ENCODE assay signal across 26 mouse cellular contexts in the genomic region with DNA sequence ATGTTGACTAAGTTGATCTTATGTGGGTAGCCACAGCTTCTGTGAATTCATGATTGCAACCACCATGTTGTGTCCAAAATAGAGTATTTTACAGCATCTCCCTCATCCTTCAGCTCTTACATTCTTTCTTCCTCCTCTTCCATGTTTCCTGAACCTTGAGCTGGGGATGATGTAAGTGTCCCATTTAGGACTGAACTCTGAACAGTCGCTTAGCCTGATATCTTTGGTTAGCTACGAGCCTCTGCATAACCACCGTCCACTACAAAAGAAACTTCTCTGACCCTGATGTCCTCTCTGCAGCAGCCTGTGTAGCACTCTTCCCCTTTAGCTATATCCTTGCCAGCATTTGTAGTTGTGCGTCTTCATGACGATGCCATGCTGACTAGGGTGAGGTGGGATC. TPM values are rescaled to one million over a fixed set of nuclear protein-coding genes. Genes with fewer than 3 reads are reported as not detected.
A peak's percentile ranks its signal among the peaks of the same experiment; 100 is the strongest.
DNase-seq lines count a peak whose midpoint lies in the region; ATAC-seq and TF ChIP-seq lines count a peak whose summit lies in the region.
"Had no signal": no experiment of that assay in that cellular context is flagged by ENCODE, and none has a peak within 500 bp of the region (broad histone marks: within the 10 kb centered on the region; RNA-seq: fewer than 3 reads in every experiment).

No protein-coding gene starts in this region.

- peak; percentile 18; the same call in 1 of the 2 replicates for ATAC-seq in intestine, postnatal 0 days
- ATAC-seq in intestine, embryonic 16.5 days, result no peak
- ATAC-seq: activated CD4-positive, CD25-positive, alpha-beta regulatory T cell, adult 4 months; CD4-positive, CD25-positive, alpha-beta regulatory T cell, adult 4 months; forebrain, embryonic 14.5 days; forebrain, embryonic 16.5 days; Patski had no signal

- no peaks in the 10 kb centered on the region for H3K4me1 ChIP-seq in intestine, postnatal 0 days (replicated peaks; ENCODE audit: control insufficient read depth, insufficient read depth, low read length)
- no peaks in the 10 kb centered on the region for H3K4me1 ChIP-seq in intestine, embryonic 16.5 days (ENCODE audit: control insufficient read depth, insufficient read depth, low read length)
- peaks cover 21% of the 10 kb centered on the region for H3K4me1 ChIP-seq in small intestine, adult 2 months (ENCODE audit: control insufficient read depth, insufficient read depth, insufficient read length, low read length)
- H3K4me1 ChIP-seq: embryonic facial prominence, embryonic 10.5 days; embryonic facial prominence, embryonic 12.5 days had no signal

- peak; percentile 67 for DNase-seq in kidney, adult 9 months
- no peak for DNase-seq in kidney, postnatal 14 days
- DNase-seq: adrenal gland, adult 8-10 months; adrenal gland, postnatal 14 days; adrenal gland, postnatal 36 days; B cell, adult 2 months; cerebellum, adult 11-12 months; cerebellum, adult 2 months; cerebellum, adult 9-10 months; cerebellum, postnatal 10 days; cerebellum, postnatal 25 days had no signal

- H3K36me3 ChIP-seq in intestine, postnatal 0 days (ENCODE audit: control insufficient read depth, insufficient read depth), result peaks cover 69% of the 10 kb centered on the region
- H3K36me3 ChIP-seq in intestine, embryonic 16.5 days (ENCODE audit: control insufficient read depth, insufficient read depth, low read length), result peaks cover 39% of the 10 kb centered on the region
- H3K36me3 ChIP-seq in small intestine, adult 2 months (ENCODE audit: control insufficient read depth, insufficient read depth, low read length), result peaks cover 66% of the 10 kb centered on the region

- TF ChIP-seq CTCF in intestine, postnatal 0 days (IDR thresholded peaks at IDR 0.05; ENCODE audit: low read depth), result no peak
- TF ChIP-seq CTCF in small intestine, adult 2 months (IDR thresholded peaks at IDR 0.05; ENCODE audit: extremely low read depth, insufficient read length, insufficient replicate concordance, low read depth, low read length), result no peak

- no peak overlapping the region for H3K4me2 ChIP-seq in intestine, postnatal 0 days (replicated peaks; ENCODE audit: low read depth)
- no peak overlapping the region for H3K4me2 ChIP-seq in intestine, embryonic 16.5 days (ENCODE audit: low read depth, low read length)
- H3K4me2 ChIP-seq: embryonic facial prominence, embryonic 12.5 days had no signal

- no peak for TF ChIP-seq POLR2A in small intestine, adult 2 months (IDR thresholded peaks at IDR 0.05; ENCODE audit: low read depth, low read length)

- H3K27ac ChIP-seq in intestine, postnatal 0 days (ENCODE audit: low read depth, low read length), result 0 out of 2 replicates have a peak overlapping the region, but pooled peaks have one; percentile 28
- H3K27ac ChIP-seq in intestine, embryonic 16.5 days (ENCODE audit: low read length), result no peak overlapping the region
- peak overlapping the region; percentile 82 for H3K27ac ChIP-seq in small intestine, adult 2 months (ENCODE audit: insufficient read depth, low read depth, low read length)
- H3K27ac ChIP-seq: embryonic facial prominence, embryonic 10.5 days; embryonic facial prominence, embryonic 12.5 days had no signal

- H3K4me3 ChIP-seq in intestine, postnatal 0 days (ENCODE audit: low read depth, low read length), result no peak overlapping the region
- no peak overlapping the region for H3K4me3 ChIP-seq in intestine, embryonic 16.5 days (ENCODE audit: low read length)
- no peak overlapping the region for H3K4me3 ChIP-seq in small intestine, adult 2 months (ENCODE audit: low read depth, low read length)
- H3K4me3 ChIP-seq: embryonic facial prominence, embryonic 10.5 days; embryonic facial prominence, embryonic 12.5 days had no signal

- H3K27me3 ChIP-seq in intestine, postnatal 0 days (replicated peaks; ENCODE audit: control insufficient read depth, insufficient read depth, low read length), result no peaks in the 10 kb centered on the region
- H3K27me3 ChIP-seq in intestine, embryonic 16.5 days (replicated peaks; ENCODE audit: control insufficient read depth, insufficient read depth, low read length), result no peaks in the 10 kb centered on the region
- no peaks in the 10 kb centered on the region for H3K27me3 ChIP-seq in small intestine, adult 2 months (ENCODE audit: control insufficient read depth, insufficient read depth, low read length)
- H3K27me3 ChIP-seq: CH12.LX, Patski had no signal

- no peaks in the 10 kb centered on the region for H3K9me3 ChIP-seq in intestine, postnatal 0 days (ENCODE audit: control insufficient read depth)
- no peaks in the 10 kb centered on the region for H3K9me3 ChIP-seq in intestine, embryonic 16.5 days (ENCODE audit: control insufficient read depth, low read length)
- H3K9me3 ChIP-seq: embryonic facial prominence, embryonic 10.5 days; embryonic facial prominence, embryonic 12.5 days; G1E had no signal

- 79% methylated on average over 5 of the region's 5 CpGs for WGBS in intestine, postnatal 0 days
- WGBS in intestine, embryonic 16.5 days, result 85% methylated on average over 5 of the region's 5 CpGs
- 67% methylated on average over 5 of the region's 5 CpGs for WGBS in small intestine, adult 2 months

- H3K9ac ChIP-seq in intestine, postnatal 0 days (ENCODE audit: low read depth, low read length), result no peak overlapping the region
- H3K9ac ChIP-seq in intestine, embryonic 16.5 days (ENCODE audit: low read depth, low read length), result no peak overlapping the region
- H3K9ac ChIP-seq: embryonic facial prominence, embryonic 12.5 days had no signal

RNA-seq across cellular contexts. Expression of a gene that starts 0.5 kb away (rescaled TPM):
- not detected in 2 replicates for polyA plus RNA-seq in intestine, postnatal 0 days (2015; fragmentation: Nextera tagmentation; extraction: Ambion mirVana)
- polyA plus RNA-seq in intestine, embryonic 16.5 days (2015; fragmentation: Nextera tagmentation; extraction: Ambion mirVana), result not detected in 2 replicates
- polyA plus RNA-seq in small intestine, adult 2 months (2012; rRNA removed), result not detected in 2 replicates
- polyA plus RNA-seq: activated CD4-positive, CD25-positive, alpha-beta regulatory T cell, adult 4 months; CD4-positive, CD25-positive, alpha-beta regulatory T cell, adult 4 months; cerebellum, adult 2 months; cortical plate, adult 2 months; embryonic facial prominence, embryonic 10.5 days; embryonic facial prominence, embryonic 12.5 days; embryonic facial prominence, embryonic 14.5 days; forebrain, embryonic 11.5 days; forebrain, embryonic 14.5 days; forebrain, embryonic 16.5 days; G1E; Patski had no signal

RNA-seq across cellular contexts. Expression of a gene that starts 7.5 kb away (rescaled TPM):
- 31.3 and 37.0 TPM in 2 replicates for polyA plus RNA-seq in intestine, postnatal 0 days (2015; fragmentation: Nextera tagmentation; extraction: Ambion mirVana)
- polyA plus RNA-seq in intestine, embryonic 16.5 days (2015; fragmentation: Nextera tagmentation; extraction: Ambion mirVana), result 39.6 and 41.3 TPM in 2 replicates
- 32.6 and 55.1 TPM in 2 replicates for polyA plus RNA-seq in small intestine, adult 2 months (2012; rRNA removed)
- polyA plus RNA-seq: activated CD4-positive, CD25-positive, alpha-beta regulatory T cell, adult 4 months; CD4-positive, CD25-positive, alpha-beta regulatory T cell, adult 4 months had no signal

RNA-seq across cellular contexts. Expression of a gene that starts 21.1 kb away (rescaled TPM):
- 60.3 and 73.0 TPM in 2 replicates for polyA plus RNA-seq in intestine, postnatal 0 days (2015; fragmentation: Nextera tagmentation; extraction: Ambion mirVana)
- 48.4 and 49.8 TPM in 2 replicates for polyA plus RNA-seq in intestine, embryonic 16.5 days (2015; fragmentation: Nextera tagmentation; extraction: Ambion mirVana)
- polyA plus RNA-seq in small intestine, adult 2 months (2012; rRNA removed), result 24.6 and 51.4 TPM in 2 replicates

RNA-seq across cellular contexts. Expression of a gene that starts 23.3 kb away (rescaled TPM):
- polyA plus RNA-seq in intestine, postnatal 0 days (2015; fragmentation: Nextera tagmentation; extraction: Ambion mirVana), result 8.2 and 10.5 TPM in 2 replicates
- 18.6 and 18.7 TPM in 2 replicates for polyA plus RNA-seq in intestine, embryonic 16.5 days (2015; fragmentation: Nextera tagmentation; extraction: Ambion mirVana)
- polyA plus RNA-seq in small intestine, adult 2 months (2012; rRNA removed), result 46.3 and 85.4 TPM in 2 replicates

RNA-seq across cellular contexts. Expression of a gene that starts 44.5 kb away (rescaled TPM):
- 5.1 and 6.1 TPM in 2 replicates for polyA plus RNA-seq in intestine, postnatal 0 days (2015; fragmentation: Nextera tagmentation; extraction: Ambion mirVana)
- 6.2 and 7.1 TPM in 2 replicates for polyA plus RNA-seq in intestine, embryonic 16.5 days (2015; fragmentation: Nextera tagmentation; extraction: Ambion mirVana)
- polyA plus RNA-seq in small intestine, adult 2 months (2012; rRNA removed), result 14.2 and 20.1 TPM in 2 replicates
